Mouse (Mus musculus): ENCODE measurements around the gene Olfr649. TPM values are rescaled to one million over a fixed set of nuclear protein-coding genes. Genes with fewer than 3 reads are reported as not detected.

The Olfr649 gene
- not detected for polyA plus RNA-seq (2015; fragmentation: Illumina TruSeq; extraction: RNeasy Lipid Tissue Mini Kit (QIAGEN cat#74804); ENCODE audit: low read depth, low replicate concordance)

GRCm38 (mm10) chr7:104195885-104196284, at the start of gene Olfr649:
TSS of gene Olfr649 (minus strand) at chr7:104195985.

GRCm38 (mm10) chr7:104244287-104245181, 48.7 kb upstream of the Olfr649 start, which contains the start of gene Trim34a:
TSS of gene Trim34a (plus strand) at chr7:104244457.

GRCm38 (mm10) chr7:104218701-104219569, 23.1 kb upstream of the Olfr649 start, which contains the start of gene Trim6:
TSS of gene Trim6 (plus strand) at chr7:104218793.

GRCm38 (mm10) chr7:104183292-104183691, 12.5 kb downstream of the Olfr649 start, which contains the start of gene Olfr648:
TSS of gene Olfr648 (minus strand) at chr7:104183392.

GRCm38 (mm10) chr7:104150456-104150855, 45.3 kb downstream of the Olfr649 start, which contains the start of gene Ubqlnl:
TSS of gene Ubqlnl (minus strand) at chr7:104150556.

GRCm38 (mm10) chr7:104143179-104143578, 52.6 kb downstream of the Olfr649 start, which contains the start of gene Ubqln3:
TSS of gene Ubqln3 (minus strand) at chr7:104143279.

Other genes starting within 250 kb of the Olfr649 start
- not detected for gene Olfr635, start 224.8 kb downstream of the Olfr649 start, polyA plus RNA-seq (2015; fragmentation: Illumina TruSeq; extraction: RNeasy Lipid Tissue Mini Kit (QIAGEN cat#74804); ENCODE audit: low read depth, low replicate concordance)
- gene Olfr638, start 197.2 kb downstream of the Olfr649 start, polyA plus RNA-seq (2015; fragmentation: Illumina TruSeq; extraction: RNeasy Lipid Tissue Mini Kit (QIAGEN cat#74804); ENCODE audit: low read depth, low replicate concordance) = not detected
- not detected for gene Olfr639, start 178.7 kb downstream of the Olfr649 start, polyA plus RNA-seq (2015; fragmentation: Illumina TruSeq; extraction: RNeasy Lipid Tissue Mini Kit (QIAGEN cat#74804); ENCODE audit: low read depth, low replicate concordance)
- not detected for gene Olfr640, start 170.4 kb downstream of the Olfr649 start, polyA plus RNA-seq (2015; fragmentation: Illumina TruSeq; extraction: RNeasy Lipid Tissue Mini Kit (QIAGEN cat#74804); ENCODE audit: low read depth, low replicate concordance)
- gene Olfr641, start 160.5 kb downstream of the Olfr649 start, polyA plus RNA-seq (2015; fragmentation: Illumina TruSeq; extraction: RNeasy Lipid Tissue Mini Kit (QIAGEN cat#74804); ENCODE audit: low read depth, low replicate concordance) = not detected
- not detected for gene Olfr642, start 143.3 kb downstream of the Olfr649 start, polyA plus RNA-seq (2015; fragmentation: Illumina TruSeq; extraction: RNeasy Lipid Tissue Mini Kit (QIAGEN cat#74804); ENCODE audit: low read depth, low replicate concordance)
- not detected for gene 4930516K23Rik, start 134.5 kb downstream of the Olfr649 start, polyA plus RNA-seq (2015; fragmentation: Illumina TruSeq; extraction: RNeasy Lipid Tissue Mini Kit (QIAGEN cat#74804); ENCODE audit: low read depth, low replicate concordance)
- gene Olfr644, start 124.1 kb downstream of the Olfr649 start, polyA plus RNA-seq (2015; fragmentation: Illumina TruSeq; extraction: RNeasy Lipid Tissue Mini Kit (QIAGEN cat#74804); ENCODE audit: low read depth, low replicate concordance) = not detected
- gene Olfr645, start 110.5 kb downstream of the Olfr649 start, polyA plus RNA-seq (2015; fragmentation: Illumina TruSeq; extraction: RNeasy Lipid Tissue Mini Kit (QIAGEN cat#74804); ENCODE audit: low read depth, low replicate concordance) = not detected
- not detected for gene Olfr646, start 91.1 kb downstream of the Olfr649 start, polyA plus RNA-seq (2015; fragmentation: Illumina TruSeq; extraction: RNeasy Lipid Tissue Mini Kit (QIAGEN cat#74804); ENCODE audit: low read depth, low replicate concordance)
- not detected for gene Ubqln5, start 66.2 kb downstream of the Olfr649 start, polyA plus RNA-seq (2015; fragmentation: Illumina TruSeq; extraction: RNeasy Lipid Tissue Mini Kit (QIAGEN cat#74804); ENCODE audit: low read depth, low replicate concordance)
- not detected for gene Olfr643, start 58.6 kb downstream of the Olfr649 start, polyA plus RNA-seq (2015; fragmentation: Illumina TruSeq; extraction: RNeasy Lipid Tissue Mini Kit (QIAGEN cat#74804); ENCODE audit: low read depth, low replicate concordance)
- gene Ubqln3, start 52.7 kb downstream of the Olfr649 start, polyA plus RNA-seq (2015; fragmentation: Illumina TruSeq; extraction: RNeasy Lipid Tissue Mini Kit (QIAGEN cat#74804); ENCODE audit: low read depth, low replicate concordance) = not detected
- gene Ubqlnl, start 45.4 kb downstream of the Olfr649 start, polyA plus RNA-seq (2015; fragmentation: Illumina TruSeq; extraction: RNeasy Lipid Tissue Mini Kit (QIAGEN cat#74804); ENCODE audit: low read depth, low replicate concordance) = not detected
- gene Olfm5, start 31.2 kb downstream of the Olfr649 start, polyA plus RNA-seq (2015; fragmentation: Illumina TruSeq; extraction: RNeasy Lipid Tissue Mini Kit (QIAGEN cat#74804); ENCODE audit: low read depth, low replicate concordance) = 0.36 TPM
- not detected for gene Olfr648, start 12.6 kb downstream of the Olfr649 start, polyA plus RNA-seq (2015; fragmentation: Illumina TruSeq; extraction: RNeasy Lipid Tissue Mini Kit (QIAGEN cat#74804); ENCODE audit: low read depth, low replicate concordance)
- 0.15 TPM for gene Trim6, start 22.8 kb upstream of the Olfr649 start, polyA plus RNA-seq (2015; fragmentation: Illumina TruSeq; extraction: RNeasy Lipid Tissue Mini Kit (QIAGEN cat#74804); ENCODE audit: low read depth, low replicate concordance)
- 2.8 TPM for gene Trim34a, start 48.5 kb upstream of the Olfr649 start, polyA plus RNA-seq (2015; fragmentation: Illumina TruSeq; extraction: RNeasy Lipid Tissue Mini Kit (QIAGEN cat#74804); ENCODE audit: low read depth, low replicate concordance)
- gene Trim5, start 92.1 kb upstream of the Olfr649 start, polyA plus RNA-seq (2015; fragmentation: Illumina TruSeq; extraction: RNeasy Lipid Tissue Mini Kit (QIAGEN cat#74804); ENCODE audit: low read depth, low replicate concordance) = 0.40 TPM
- gene Trim12a, start 119.5 kb upstream of the Olfr649 start, polyA plus RNA-seq (2015; fragmentation: Illumina TruSeq; extraction: RNeasy Lipid Tissue Mini Kit (QIAGEN cat#74804); ENCODE audit: low read depth, low replicate concordance) = 5.5 TPM
- gene Trim34b, start 133.5 kb upstream of the Olfr649 start, polyA plus RNA-seq (2015; fragmentation: Illumina TruSeq; extraction: RNeasy Lipid Tissue Mini Kit (QIAGEN cat#74804); ENCODE audit: low read depth, low replicate concordance) = not detected
- 2.2 TPM for gene Trim12c, start 157.4 kb upstream of the Olfr649 start, polyA plus RNA-seq (2015; fragmentation: Illumina TruSeq; extraction: RNeasy Lipid Tissue Mini Kit (QIAGEN cat#74804); ENCODE audit: low read depth, low replicate concordance)
- gene Trim30b, start 173.9 kb upstream of the Olfr649 start, polyA plus RNA-seq (2015; fragmentation: Illumina TruSeq; extraction: RNeasy Lipid Tissue Mini Kit (QIAGEN cat#74804); ENCODE audit: low read depth, low replicate concordance) = not detected
- gene Trim30c, start 204.9 kb upstream of the Olfr649 start, polyA plus RNA-seq (2015; fragmentation: Illumina TruSeq; extraction: RNeasy Lipid Tissue Mini Kit (QIAGEN cat#74804); ENCODE audit: low read depth, low replicate concordance) = not detected